Mouse (Mus musculus) heart, embryonic 12.5 days (tissue): Measurements from ENCODE around the gene Myo9b. TPM values are rescaled to one million over a fixed set of nuclear protein-coding genes. Genes with fewer than 3 reads are reported as not detected.

Source experiments
- ATAC-seq: fragments of 200-750 bp; cut with Nextera tagmentation; 2 replicates; pipeline ENCODE4 v1.8.0; 2017; ENCODE audit warnings: moderate TSS enrichment, moderate library complexity; ENCODE audit not compliant: insufficient number of reproducible peaks, low FRiP score
- H3K27ac ChIP-seq: fragments of 300-500 bp; sonication (generic); 2 replicates; pipeline ENCODE4 v1.5.1; 2016; ENCODE audit warnings: mild to moderate bottlenecking, moderate library complexity; ENCODE audit not compliant: poor library complexity, severe bottlenecking
- H3K27me3 ChIP-seq: fragments of 300-500 bp; sonication (generic); replicated peaks from 2 replicates; pipeline ENCODE4 v1.6.1; 2016; ENCODE audit warnings: mild to moderate bottlenecking, moderate library complexity
- H3K36me3 ChIP-seq: fragments of 300-500 bp; sonication (generic); 2 replicates; pipeline ENCODE4 v1.6.1; 2016; ENCODE audit warnings: mild to moderate bottlenecking, moderate library complexity
- H3K4me1 ChIP-seq: fragments of 300-500 bp; sonication (generic); replicated peaks from 2 replicates; pipeline ENCODE4 v1.6.1; 2016; ENCODE audit warnings: mild to moderate bottlenecking
- H3K4me2 ChIP-seq: fragments of 300-500 bp; sonication (generic); 2 replicates; pipeline ENCODE4 v1.6.1; 2016; ENCODE audit warnings: mild to moderate bottlenecking, moderate library complexity
- H3K4me3 ChIP-seq: fragments of 300-500 bp; sonication (generic); 2 replicates; pipeline ENCODE4 v1.5.1; 2016; ENCODE audit warnings: mild to moderate bottlenecking
- H3K9ac ChIP-seq: fragments of 300-500 bp; sonication (generic); 2 replicates; pipeline ENCODE4 v1.6.1; 2016; ENCODE audit warnings: mild to moderate bottlenecking, moderate library complexity
- H3K9me3 ChIP-seq: fragments of 300-500 bp; sonication (generic); replicated peaks from 2 replicates; pipeline ENCODE4 v1.6.1; 2016; ENCODE audit warnings: mild to moderate bottlenecking, moderate library complexity
- WGBS: fragments of 180-500 bp; shearing (Covaris S2); methylation state at CpG from one replicate; pipeline ENCODE4 v1.1.7; 2016; 5-methylcytosine and 5-hydroxymethylcytosine counted together
- polyA plus RNA-seq: library from polyadenylated mRNA; unstranded; fragments of >200 nt; fragmentation: Nextera tagmentation; extraction: Ambion mirVana; gene quantifications from 2 replicates; pipeline ENCODE4 v1.2.1, GENCODE M21; 2016

The Myo9b gene
- polyA plus RNA-seq, 1 experiment from 2014 or later, result 28.1 TPM

- Histone ChIP-seq H3K27ac (no peak overlapping the region), H3K36me3 (peaks cover 57% of the 10 kb centered on the region), H3K9ac (peak overlapping the region; percentile 47), H3K4me3 (peak overlapping the region; percentile 29), H3K27me3 (no peaks in the 10 kb centered on the region), H3K9me3 (no peaks in the 10 kb centered on the region), H3K4me1 (peaks cover 51% of the 10 kb centered on the region), H3K4me2 (peak overlapping the region; percentile 65)
- ATAC-seq, result peak; percentile 10; the same call in 1 of the 2 replicates
- 13% methylated on average over 74 of the region's 74 CpGs for WGBS
Observed at GRCm38 (mm10) chr8:71375581-71376422, 103.3 kb downstream of the Myo9b start.

DNA sequence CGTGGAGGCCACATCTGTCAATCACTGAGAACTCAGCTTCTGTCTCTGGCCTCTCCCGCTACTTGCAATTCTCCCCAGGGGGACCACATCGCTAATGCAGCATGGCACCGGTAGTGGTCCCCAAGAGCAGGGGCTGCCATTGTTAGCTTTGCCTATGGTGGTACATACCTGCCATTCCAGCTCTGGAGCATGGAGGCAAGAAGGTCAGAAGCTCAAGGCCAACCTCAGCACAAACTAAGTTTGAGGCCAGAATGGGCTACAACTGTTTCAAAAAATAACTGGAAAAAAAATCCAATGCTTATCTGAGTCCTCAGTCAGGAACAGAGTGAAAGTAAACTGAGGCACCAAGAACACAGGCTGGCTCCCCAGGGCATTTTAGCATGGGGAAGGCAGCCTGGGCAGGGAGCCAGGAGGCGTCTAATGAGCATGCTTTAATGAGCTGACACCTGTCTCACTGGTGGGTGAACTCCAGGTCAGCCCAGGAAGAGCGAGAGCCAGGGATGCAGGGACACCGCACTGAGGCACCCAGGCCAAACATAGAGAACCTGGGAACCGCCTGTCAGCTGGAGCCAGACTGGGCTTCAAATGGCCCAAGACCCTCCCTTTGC is 104.0 kb downstream of the Myo9b start:
- Histone ChIP-seq H3K4me1 (peaks cover 51% of the 10 kb centered on the region), H3K9me3 (no peaks in the 10 kb centered on the region), H3K36me3 (peaks cover 57% of the 10 kb centered on the region), H3K9ac (peak overlapping the region; percentile 47; the same call in 1 of the 2 replicates), H3K27ac (no peak overlapping the region), H3K4me3 (peak overlapping the region; percentile 29), H3K4me2 (peak overlapping the region; percentile 65), H3K27me3 (no peaks in the 10 kb centered on the region)
- WGBS, result 58% methylated on average over 8 of the region's 8 CpGs
- ATAC-seq, result no peak

DNA sequence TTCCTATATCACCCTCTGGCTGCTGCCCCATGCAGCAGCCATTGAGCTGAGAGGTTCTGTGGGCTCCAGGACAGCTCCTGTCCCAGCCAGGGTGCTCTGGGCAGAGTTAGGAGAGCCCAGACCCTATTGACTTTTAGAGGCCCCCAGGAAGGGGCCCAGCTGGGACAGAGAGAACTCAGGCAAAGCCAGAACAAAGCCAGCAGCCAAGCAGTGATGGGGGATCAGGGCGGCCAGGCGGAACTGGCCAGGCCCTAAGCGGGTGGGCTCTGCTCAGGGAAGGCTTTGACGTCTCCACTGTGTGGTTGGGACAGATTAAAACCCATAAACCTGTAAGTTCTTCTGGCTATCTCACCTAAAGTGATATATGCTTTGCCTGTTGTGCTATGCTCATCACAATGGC is 106.5 kb downstream of the Myo9b start:
- 80% methylated on average over 4 of the region's 4 CpGs for WGBS
- Histone ChIP-seq H3K9ac (peak overlapping the region; percentile 98), H3K4me2 (peak overlapping the region; percentile 95), H3K9me3 (no peaks in the 10 kb centered on the region), H3K36me3 (peaks cover 42% of the 10 kb centered on the region), H3K27ac (no peak overlapping the region), H3K27me3 (no peaks in the 10 kb centered on the region), H3K4me3 (peak overlapping the region; percentile 94), H3K4me1 (peaks cover 66% of the 10 kb centered on the region)
- no peak for ATAC-seq

DNA sequence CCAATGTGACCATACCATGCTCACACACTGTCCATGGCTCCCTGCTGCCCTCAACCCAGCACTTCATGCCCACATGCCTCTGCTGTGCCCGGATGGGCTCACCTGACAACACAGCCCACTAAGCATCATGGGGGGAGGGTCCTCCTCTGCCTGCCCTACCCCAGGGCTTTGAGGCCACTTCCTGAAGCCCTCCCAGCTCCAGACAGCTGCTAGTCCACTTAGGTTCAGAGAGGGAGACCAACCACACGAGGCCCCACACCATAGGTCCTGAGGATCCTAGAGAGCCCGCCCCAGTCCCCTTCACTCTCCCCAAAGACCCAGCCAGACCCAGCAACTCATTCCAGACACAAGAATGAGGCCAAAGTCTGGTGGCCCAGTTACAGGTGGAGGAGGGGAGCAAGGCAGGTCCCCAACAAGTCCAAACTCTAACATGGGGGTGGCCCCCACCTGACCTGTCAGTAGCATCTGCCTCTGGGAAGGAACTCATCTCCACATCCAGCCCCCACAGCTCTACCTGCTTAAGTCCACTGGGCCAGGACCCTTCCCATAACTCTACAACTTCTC is 107.1 kb downstream of the Myo9b start:
- Histone ChIP-seq H3K4me3 (peak overlapping the region; percentile 94), H3K9ac (peak overlapping the region; percentile 98), H3K27me3 (no peaks in the 10 kb centered on the region), H3K4me2 (peak overlapping the region; percentile 95), H3K9me3 (no peaks in the 10 kb centered on the region), H3K4me1 (peaks cover 64% of the 10 kb centered on the region), H3K27ac (no peak overlapping the region), H3K36me3 (peaks cover 36% of the 10 kb centered on the region)
- no peak for ATAC-seq
- 50% methylated on average over 3 of the region's 3 CpGs for WGBS

DNA sequence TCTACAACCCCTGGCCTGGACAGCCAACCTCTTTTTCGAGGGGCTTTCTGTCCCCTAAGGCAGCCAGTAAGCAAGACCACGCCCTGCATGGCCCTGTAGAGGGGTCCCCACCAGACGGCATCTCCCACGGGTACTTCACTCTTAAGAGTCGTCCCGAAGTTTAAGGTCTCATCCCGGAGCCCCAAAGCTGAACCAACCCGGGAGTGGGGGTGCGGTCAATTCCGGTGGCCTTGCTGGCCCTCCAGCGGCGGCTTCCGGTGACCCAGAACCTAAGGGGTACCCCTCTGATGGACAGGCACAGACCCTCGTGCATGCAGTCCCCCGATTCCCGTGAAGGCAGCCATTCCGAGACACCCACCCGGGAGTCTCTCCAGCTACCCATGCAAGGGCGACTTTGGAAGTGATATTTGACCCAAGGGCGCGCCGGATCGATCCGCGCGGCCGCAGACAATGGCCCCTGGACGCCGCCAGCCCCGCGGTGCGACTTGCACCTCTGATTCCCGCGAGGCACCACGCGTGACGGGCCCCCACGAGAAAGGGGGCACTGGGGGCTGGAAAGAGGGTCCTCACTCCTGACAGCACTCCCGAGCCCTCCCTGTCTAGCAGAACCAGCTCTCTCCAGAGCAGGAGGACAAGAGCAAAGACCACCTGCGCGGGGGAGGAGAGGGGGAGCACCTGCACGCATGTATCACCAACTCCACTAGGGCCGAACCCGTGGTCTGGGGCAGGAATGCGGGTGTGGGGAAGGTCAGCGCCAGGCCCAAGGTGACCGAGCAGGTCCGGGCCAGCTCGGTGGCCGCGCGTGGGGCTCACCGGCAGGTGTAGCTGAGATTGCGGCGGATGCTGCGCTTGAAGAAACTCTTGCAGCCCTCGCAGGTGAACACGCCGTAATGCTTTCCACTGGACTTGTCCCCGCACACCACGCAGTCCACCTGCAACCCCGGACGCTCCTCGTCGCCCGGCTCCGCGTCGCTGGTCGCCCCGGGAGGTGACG is 108.0 kb downstream of the Myo9b start:
- Histone ChIP-seq H3K27ac (peak overlapping the region; percentile 88; the same call in 1 of the 2 replicates), H3K27me3 (no peaks in the 10 kb centered on the region), H3K4me2 (peak overlapping the region; percentile 95), H3K4me1 (peaks cover 55% of the 10 kb centered on the region), H3K4me3 (peak overlapping the region; percentile 94), H3K9ac (peak overlapping the region; percentile 98), H3K36me3 (peaks cover 27% of the 10 kb centered on the region), H3K9me3 (no peaks in the 10 kb centered on the region)
- no peak for ATAC-seq
- WGBS, result 2% methylated on average over 72 of the region's 72 CpGs

DNA sequence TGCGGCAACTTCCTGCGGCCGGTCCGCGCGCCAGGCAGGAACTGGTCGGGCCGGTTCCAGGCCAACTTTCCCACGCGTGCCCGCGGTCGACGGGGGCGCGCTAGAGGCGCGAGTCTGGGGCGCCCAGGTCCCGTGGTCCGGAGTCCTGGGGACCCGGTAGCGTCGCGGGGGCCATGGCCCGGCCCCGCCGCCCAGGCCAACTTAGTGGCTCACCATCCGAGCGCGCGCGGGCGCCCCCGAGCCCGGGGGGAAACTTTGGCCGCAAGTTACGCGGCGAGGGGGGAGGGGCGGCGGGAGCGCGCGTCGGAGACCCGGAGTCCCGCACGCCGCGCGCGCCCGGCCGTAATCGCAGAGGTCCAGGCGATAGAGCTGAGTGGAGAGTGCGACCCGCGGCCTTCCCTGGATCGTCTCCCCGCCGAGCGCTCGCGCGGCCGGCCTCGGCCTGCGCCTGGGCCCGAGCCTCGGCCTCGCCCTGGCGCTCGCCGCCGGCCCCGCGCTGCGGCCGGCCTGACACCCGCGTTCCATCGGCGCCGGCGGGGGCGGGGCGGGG is 109.0 kb downstream of the Myo9b start, which contains the start of gene Nr2f6:
Gene Nr2f6, minus strand, starts transcription at position 540 of the 550 bp plus-strand sequence.
- peak within 1 kb of the TSS; percentile 88 for H3K27ac ChIP-seq
- ATAC-seq, result peak; percentile 41

DNA sequence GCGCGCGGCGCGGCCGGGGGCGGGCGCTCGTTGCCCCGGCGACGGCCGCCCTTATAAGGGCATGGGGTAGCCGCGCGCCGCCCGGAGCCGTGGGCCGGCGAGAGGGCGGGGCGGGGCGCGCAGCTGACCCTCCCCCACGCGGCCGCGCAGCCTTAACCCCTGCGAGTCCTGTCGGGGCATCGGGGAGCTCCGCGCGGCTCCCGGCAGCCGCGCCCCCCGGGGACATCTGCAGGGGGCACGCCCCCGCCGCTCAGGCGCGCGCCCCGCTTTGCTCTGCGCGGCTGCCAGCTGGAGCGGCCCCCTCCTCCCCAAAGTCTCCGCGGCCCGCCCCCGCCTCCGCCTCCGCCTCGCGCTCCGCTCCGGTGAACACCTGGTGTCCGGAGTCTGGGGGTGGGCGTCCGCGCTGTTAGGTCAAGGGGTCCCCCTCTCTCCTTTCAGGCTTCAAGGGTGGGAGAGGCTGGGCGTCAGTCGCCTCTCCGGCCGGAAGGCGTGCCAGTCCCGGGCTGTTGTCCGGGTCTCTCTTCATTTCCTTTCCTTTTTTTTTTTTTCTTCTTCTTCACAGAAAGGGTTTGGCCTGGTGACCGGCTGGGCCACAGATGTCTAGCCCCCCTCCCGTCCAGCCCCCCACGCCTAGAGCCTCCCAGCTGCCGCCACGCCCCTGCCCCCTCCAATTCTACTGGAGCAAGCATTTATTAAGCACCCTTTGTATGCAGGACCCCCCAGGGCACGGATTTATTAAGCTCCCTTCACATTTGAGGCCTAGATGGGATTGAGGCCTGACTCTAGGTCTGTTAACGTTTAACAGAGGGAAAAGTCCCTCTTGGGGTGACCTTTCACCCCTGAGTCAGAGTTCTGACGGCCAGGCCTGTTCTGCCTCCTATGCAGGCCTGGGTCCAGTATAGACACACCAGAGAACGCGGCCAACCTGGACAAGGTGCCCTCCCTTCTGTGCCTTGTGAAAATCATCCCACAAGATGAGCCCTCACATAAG is 109.8 kb downstream of the Myo9b start:
- H3K36me3 ChIP-seq, result peaks cover 18% of the 10 kb centered on the region
- peak; percentile 89 for ATAC-seq
- H3K4me2 ChIP-seq, result peak overlapping the region; percentile 95
- H3K27me3 ChIP-seq, result no peaks in the 10 kb centered on the region
- H3K9me3 ChIP-seq, result no peaks in the 10 kb centered on the region
- WGBS, result 4% methylated on average over 55 of the region's 80 CpGs
- H3K9ac ChIP-seq, result peak overlapping the region; percentile 86
- peak overlapping the region; percentile 94 for H3K4me3 ChIP-seq
- peak overlapping the region; percentile 88 for H3K27ac ChIP-seq
- peaks cover 38% of the 10 kb centered on the region for H3K4me1 ChIP-seq

More for the DNA sequence above, 109.0 kb downstream of the Myo9b start, which contains the start of gene Nr2f6:
- Histone ChIP-seq H3K9ac (peak within 1 kb of the TSS; percentile 98), H3K4me2 (peak within 1 kb of the TSS; percentile 95), H3K36me3 (peaks cover 21% of the 10 kb centered on the region), H3K9me3 (no peaks in the 10 kb centered on the region), H3K27me3 (no peaks in the 10 kb centered on the region), H3K4me1 (peaks cover 45% of the 10 kb centered on the region), H3K4me3 (peak within 1 kb of the TSS; percentile 94)
- WGBS, result 2% methylated on average over 75 of the region's 89 CpGs

DNA sequence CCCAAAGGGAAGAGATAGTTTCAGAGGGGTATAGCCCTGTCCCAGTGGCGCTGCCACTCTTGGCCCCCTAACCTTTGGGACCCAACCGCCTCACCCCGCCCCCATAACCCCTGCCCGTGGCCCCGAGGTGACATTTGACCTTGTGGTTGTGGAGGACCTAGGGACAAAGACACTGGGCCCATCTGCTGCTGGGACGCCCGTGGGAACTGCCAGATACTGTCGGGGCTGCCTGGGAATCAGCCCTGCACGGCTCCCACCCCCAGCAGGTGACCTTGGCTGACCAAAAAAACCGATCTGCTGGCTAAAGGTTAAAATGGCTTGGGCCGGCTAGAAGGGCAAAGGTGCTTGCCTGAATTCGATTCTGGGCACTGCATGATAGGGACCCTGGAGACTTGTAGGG is 110.9 kb downstream of the Myo9b start:
- H3K4me1 ChIP-seq, result peaks cover 35% of the 10 kb centered on the region
- no peak for ATAC-seq
- H3K9me3 ChIP-seq, result no peaks in the 10 kb centered on the region
- H3K27ac ChIP-seq, result no peak overlapping the region
- H3K36me3 ChIP-seq, result peaks cover 6% of the 10 kb centered on the region
- WGBS, result 36% methylated on average over 12 of the region's 12 CpGs
- no peak overlapping the region for H3K4me2 ChIP-seq
- H3K27me3 ChIP-seq, result no peaks in the 10 kb centered on the region
- no peak overlapping the region for H3K9ac ChIP-seq
- H3K4me3 ChIP-seq, result no peak overlapping the region

DNA sequence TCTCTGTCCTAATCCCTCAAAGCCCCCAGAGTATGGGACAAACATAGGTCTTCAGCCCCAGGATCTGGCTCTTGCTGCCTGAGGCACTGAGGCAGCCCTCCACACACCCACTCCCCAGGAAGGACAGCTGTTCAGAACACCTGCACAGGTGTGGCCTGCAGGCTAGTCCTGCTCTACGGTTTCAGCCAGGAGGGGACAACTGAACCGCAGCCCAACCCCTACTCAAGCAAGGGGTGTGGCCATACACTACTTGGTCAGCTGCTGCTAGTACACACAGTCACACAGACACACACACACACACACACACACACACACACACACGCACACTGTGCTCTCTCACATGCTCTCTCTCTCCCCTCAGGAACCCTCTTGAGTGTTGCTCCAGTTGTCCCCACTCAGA is 111.3 kb downstream of the Myo9b start:
- ATAC-seq, result no peak
- H3K27me3 ChIP-seq, result no peaks in the 10 kb centered on the region
- H3K4me2 ChIP-seq, result no peak overlapping the region
- H3K4me1 ChIP-seq, result peaks cover 30% of the 10 kb centered on the region
- H3K9me3 ChIP-seq, result no peaks in the 10 kb centered on the region
- no peak overlapping the region for H3K27ac ChIP-seq
- peaks cover 2% of the 10 kb centered on the region; the same call in 1 of the 2 replicates for H3K36me3 ChIP-seq
- H3K4me3 ChIP-seq, result no peak overlapping the region
- no peak overlapping the region for H3K9ac ChIP-seq
- WGBS, result 67% methylated on average over 3 of the region's 3 CpGs
